Mouse (Mus musculus): ENCODE data around the gene Emc6. TPM values are rescaled to one million over a fixed set of nuclear protein-coding genes. Genes with fewer than 3 reads are reported as not detected.

Emc6 gene
- total RNA-seq, 2 experiments from 2014 or later, result 66.3 to 67.9 TPM

GRCm38 (mm10) chr11:73175612-73176011, 1.2 kb downstream of the Emc6 start:
- DNase-seq, result no peak

DNA sequence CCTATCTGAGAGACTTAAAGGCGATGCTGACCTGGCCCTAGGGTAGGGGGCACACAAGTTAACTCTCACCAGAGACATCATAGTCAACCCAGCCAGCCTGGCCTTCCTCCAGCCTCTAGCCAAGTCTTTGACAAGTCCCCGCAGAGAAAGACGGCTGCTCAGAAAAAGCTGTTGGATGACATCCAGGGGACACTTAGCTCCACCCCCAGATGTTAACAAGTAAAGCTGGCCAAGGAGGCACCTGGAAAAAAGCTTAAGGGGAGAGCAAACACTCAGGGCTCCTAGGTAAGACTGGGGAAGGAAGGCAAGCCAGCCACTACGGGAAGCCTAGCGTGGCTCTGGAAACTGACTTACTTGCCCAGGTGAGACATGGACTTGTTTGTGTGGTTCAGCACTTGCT, 4.7 kb downstream of the Emc6 start:
- peak; percentile 56 for DNase-seq

- DNase-seq, result peak; percentile 77
Measured at GRCm38 (mm10) chr11:73169231-73169630, 7.6 kb downstream of the Emc6 start.

- DNase-seq, result no peak
Measured at GRCm38 (mm10) chr11:73168576-73168975, 8.3 kb downstream of the Emc6 start.

DNA sequence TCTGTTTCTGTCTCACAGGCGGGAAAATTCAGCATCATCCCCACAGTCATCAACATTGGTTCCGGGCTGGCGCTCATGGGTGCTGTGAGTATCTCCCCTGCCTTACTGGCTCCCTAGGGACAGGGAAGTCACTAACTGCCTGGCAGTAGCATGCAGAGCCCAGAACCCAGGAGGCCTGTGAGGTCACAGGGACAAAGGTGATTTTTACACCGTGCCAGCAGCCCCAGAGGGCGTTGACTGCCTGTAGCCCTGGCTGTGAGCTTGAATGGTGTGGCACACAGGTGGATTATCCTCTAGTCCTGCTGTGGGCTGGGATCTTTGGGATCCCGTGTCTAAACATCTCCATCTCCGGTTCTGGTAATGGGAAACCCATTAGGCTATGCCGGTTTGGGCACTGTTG, 8.8 kb downstream of the Emc6 start:
- DNase-seq, result no peak

DNA sequence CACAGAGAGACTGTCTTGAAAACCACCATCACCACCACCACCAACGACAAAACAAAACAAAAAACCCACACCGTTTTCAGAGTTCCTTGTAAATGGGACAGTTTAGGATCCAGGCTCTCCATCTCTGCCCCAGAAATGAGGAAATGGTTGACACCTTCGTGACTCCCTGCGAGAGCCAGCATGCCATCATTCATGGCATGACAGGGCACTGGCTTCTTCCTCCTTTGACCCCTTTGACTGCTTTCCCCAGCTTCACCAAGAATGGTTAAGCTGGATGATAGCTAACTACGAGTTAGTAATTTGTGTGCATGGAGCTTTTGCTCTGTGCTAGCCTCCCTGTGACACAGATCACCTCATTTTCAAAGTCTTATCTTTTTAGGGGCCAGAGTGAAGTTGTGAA, 14.6 kb downstream of the Emc6 start:
- no peak for DNase-seq

DNA sequence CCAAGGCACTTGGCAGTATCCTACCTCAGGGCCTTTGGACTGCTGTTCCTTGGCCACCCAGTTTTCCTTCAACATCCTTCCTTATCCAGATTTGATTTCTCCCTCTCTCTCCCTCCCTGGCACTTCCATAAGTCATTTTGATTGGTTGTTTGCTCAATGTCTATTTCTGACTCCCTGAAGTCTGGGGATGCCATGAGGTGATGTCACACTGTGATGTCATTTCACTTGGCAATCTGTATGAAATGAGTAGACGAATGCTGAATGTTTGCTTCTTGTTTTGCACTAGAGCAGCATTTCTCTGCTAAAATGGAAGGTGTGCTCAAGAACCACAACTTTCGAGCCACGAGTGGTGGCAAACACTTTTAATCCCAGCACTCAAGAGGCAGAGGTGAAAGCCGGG, 15.2 kb downstream of the Emc6 start:
- no peak for DNase-seq

- DNase-seq, result peak; percentile 73
Measured at GRCm38 (mm10) chr11:73160811-73161200, 16.0 kb downstream of the Emc6 start.

DNA sequence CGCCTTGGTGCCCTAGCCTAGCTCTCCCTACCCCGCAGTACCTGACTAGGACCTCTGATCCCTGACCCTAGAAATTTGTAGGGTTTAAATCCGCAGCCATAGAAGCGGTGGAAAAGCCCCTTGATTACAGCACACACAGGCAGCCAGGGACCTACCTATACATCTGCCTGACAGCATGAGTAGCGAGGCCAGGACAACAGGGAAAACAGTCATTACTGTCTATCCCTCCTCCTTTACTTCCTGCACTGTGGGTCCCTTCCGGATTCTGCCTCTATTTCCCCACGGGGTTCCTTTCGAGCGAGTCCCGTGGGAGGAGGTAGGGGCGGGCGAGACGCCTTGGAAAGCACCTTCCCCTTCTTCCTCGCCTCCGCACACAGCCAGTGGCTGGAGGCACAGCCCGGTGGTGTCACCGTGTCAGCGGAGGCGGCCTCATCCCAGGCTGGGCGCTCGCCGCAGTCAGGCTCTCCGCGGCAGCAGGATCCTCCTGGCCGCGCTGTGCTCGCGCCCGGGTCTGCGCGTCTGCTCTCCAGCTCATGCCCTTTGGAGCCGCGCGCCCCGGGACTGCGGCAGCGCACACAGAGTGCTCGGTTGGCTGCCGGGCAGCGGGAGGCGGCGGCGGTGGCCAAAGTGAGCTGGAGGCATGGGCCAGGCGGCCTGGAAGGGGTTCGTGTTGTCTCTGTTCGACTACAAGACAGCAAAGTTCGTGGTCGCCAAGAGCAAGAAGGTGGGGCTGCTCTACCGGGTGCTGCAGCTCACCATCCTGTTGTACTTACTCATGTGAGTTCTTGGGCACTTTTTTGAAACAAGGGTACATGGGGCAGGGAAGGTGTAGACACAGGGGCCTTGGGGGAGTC, 16.7 kb downstream of the Emc6 start, which contains the start of gene P2rx5:
Gene P2rx5, plus strand, starts transcription at position 465 of the 854 bp plus-strand sequence.
- peak; percentile 67 for DNase-seq

- DNase-seq, result no peak
Measured at GRCm38 (mm10) chr11:73155071-73155470, 21.8 kb downstream of the Emc6 start.

DNA sequence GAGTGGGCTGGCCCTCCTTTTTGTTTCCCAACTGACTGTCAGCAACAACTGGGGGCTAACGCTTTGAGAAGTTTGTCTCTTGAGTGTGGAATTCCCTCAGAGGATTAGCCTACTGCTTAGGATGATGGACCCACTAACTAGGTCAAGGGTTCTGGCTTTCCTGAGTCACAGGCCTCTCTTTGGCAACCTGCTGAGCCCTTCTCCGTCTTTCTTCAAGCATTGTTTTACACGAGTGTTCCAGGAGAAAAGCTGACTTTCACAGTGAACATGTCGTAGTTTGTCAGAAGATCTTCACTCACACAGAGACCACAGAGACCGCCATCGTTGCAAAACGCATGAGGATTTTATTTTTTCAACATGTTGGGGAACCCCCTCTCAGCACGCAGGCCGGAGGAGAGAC, 28.6 kb downstream of the Emc6 start:
- no peak for DNase-seq

DNA sequence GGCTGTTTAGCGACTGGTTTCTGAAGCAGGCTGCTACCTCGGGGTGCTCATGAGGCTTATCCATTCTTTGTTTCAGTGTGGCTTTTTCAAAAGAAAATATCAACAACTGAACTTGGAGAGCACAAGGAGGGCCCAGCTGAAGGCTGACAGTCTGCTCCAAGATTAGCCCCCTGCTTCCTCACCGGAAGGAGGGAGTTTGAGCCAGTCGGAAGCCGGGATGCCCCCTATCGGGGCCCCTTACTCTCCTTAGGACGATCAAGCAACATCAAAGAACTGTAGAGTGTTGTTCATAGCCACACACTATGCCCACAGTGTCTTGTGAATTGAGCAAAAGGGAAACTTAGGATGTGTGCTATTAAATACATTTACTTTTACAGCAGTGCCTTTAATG, 29.9 kb downstream of the Emc6 start:
- DNase-seq, result no peak

- no peak for DNase-seq
Measured at GRCm38 (mm10) chr11:73146026-73146974, 30.5 kb downstream of the Emc6 start.

GRCm38 (mm10) chr11:73144261-73144681, 32.6 kb downstream of the Emc6 start:
- no peak for DNase-seq

- peak; percentile 96 for DNase-seq
Measured at GRCm38 (mm10) chr11:73137591-73138501, 39.0 kb downstream of the Emc6 start, which contains the start of gene Haspin. Gene Haspin, minus strand, starts transcription at chr11:73138294.

GRCm38 (mm10) chr11:73137116-73137515, 39.7 kb downstream of the Emc6 start:
- DNase-seq, result no peak

GRCm38 (mm10) chr11:73136587-73136986, 40.2 kb downstream of the Emc6 start:
- no peak for DNase-seq

GRCm38 (mm10) chr11:73134222-73134621, 42.6 kb downstream of the Emc6 start:
- no peak for DNase-seq

DNA sequence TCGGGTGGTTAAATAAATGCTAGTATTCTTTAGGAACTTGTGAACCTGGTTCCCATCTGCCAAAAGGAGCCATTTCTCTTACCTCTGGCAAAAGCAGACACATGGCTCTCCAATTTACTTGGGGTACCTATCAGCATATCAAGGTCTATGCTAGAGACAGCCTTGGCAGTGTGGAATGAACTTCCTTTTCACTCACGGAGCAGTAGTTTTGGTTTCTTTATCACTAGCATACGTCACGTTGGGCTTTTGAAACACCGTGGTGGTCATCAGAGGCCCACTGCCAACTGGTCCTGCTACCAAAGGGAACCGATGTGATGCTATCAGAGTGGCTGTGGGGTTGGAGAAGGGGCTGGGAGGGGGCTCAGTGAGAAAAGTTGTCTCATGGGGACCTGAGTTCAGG, 43.8 kb downstream of the Emc6 start:
- DNase-seq, result no peak

DNA sequence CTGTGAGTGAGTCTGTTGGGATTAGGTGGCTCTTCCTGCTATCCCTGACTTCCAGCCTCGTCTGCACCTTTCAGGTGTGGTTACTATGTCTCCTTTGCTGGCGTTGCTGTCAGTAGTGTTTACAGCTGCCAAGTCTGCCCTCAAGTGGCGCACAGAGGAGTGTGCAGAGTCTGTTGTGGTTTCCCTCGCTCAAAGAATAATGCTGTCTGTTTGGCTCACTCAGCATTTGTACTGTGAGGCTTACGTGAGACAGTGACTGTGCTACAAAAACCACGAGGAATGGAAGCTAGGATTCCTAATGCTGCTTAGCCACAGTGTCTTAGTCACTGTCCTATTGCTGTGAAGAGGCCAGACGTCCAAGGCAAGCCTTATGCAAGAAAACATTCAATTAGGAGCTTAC, 45.8 kb downstream of the Emc6 start:
- DNase-seq, result peak; percentile 21

GRCm38 (mm10) chr11:73126495-73126894, 50.3 kb downstream of the Emc6 start:
- DNase-seq, result no peak
